Mouse (Mus musculus) liver, embryonic 13.5 days (tissue): ENCODE measurements around the gene Tbc1d4. TPM values are rescaled to one million over a fixed set of nuclear protein-coding genes. Genes with fewer than 3 reads are reported as not detected.

Experiments
- ATAC-seq: fragments of 200-750 bp; cut with Nextera tagmentation; 2 replicates; pipeline ENCODE4 v1.8.0; 2017; ENCODE audit warnings: low read depth, mild to moderate bottlenecking, moderate number of reproducible peaks, moderate library complexity
- DNase-seq: peaks from one replicate; pipeline ENCODE4 v3.0.0; 2022
- H3K27ac ChIP-seq: fragments of 300-500 bp; sonication (generic); 2 replicates; pipeline ENCODE4 v1.5.1; 2015; ENCODE audit warnings: moderate library complexity, mild to moderate bottlenecking, inconsistent platforms
- H3K27me3 ChIP-seq: fragments of 300-500 bp; sonication (generic); 2 replicates; pipeline ENCODE4 v1.6.1; 2015; ENCODE audit warnings: mild to moderate bottlenecking, inconsistent platforms
- H3K36me3 ChIP-seq: fragments of 300-500 bp; sonication (generic); 2 replicates; pipeline ENCODE4 v1.6.1; 2015; ENCODE audit warnings: mild to moderate bottlenecking, inconsistent platforms
- H3K4me1 ChIP-seq: fragments of 300-500 bp; sonication (generic); replicated peaks from 2 replicates; pipeline ENCODE4 v1.6.1; 2015; ENCODE audit warnings: inconsistent platforms
- H3K4me2 ChIP-seq: fragments of 300-500 bp; sonication (generic); 2 replicates; pipeline ENCODE4 v1.6.1; 2015; ENCODE audit warnings: inconsistent platforms, mild to moderate bottlenecking, moderate library complexity
- H3K4me3 ChIP-seq: fragments of 300-500 bp; sonication (generic); replicated peaks from 2 replicates; pipeline ENCODE4 v1.5.1; 2015; ENCODE audit warnings: mild to moderate bottlenecking, inconsistent platforms
- H3K9ac ChIP-seq: fragments of 300-500 bp; sonication (generic); 2 replicates; pipeline ENCODE4 v1.6.1; 2015; ENCODE audit warnings: mild to moderate bottlenecking, inconsistent platforms
- H3K9me3 ChIP-seq: fragments of 300-500 bp; sonication (generic); replicated peaks from 2 replicates; pipeline ENCODE4 v1.6.1; 2016; ENCODE audit warnings: inconsistent platforms
- WGBS: fragments of 180-500 bp; shearing (Covaris S2); methylation state at CpG from one replicate; pipeline ENCODE4 v1.1.7; 2015; ENCODE audit not compliant: insufficient replicate concordance; 5-methylcytosine and 5-hydroxymethylcytosine counted together
- polyA plus RNA-seq: library from polyadenylated mRNA; unstranded; fragments of >200 nt; fragmentation: Nextera tagmentation; extraction: Ambion mirVana; gene quantifications from 2 replicates; pipeline ENCODE4 v1.2.1, GENCODE M21; 2015

Tbc1d4 gene
- polyA plus RNA-seq, 1 experiment from 2014 or later = 1.7 TPM

GRCm38 (mm10) chr14:101630548-101630947 is 21.6 kb upstream of the Tbc1d4 start:
- ATAC-seq = no peak

GRCm38 (mm10) chr14:101617680-101618079 is 8.7 kb upstream of the Tbc1d4 start:
- ATAC-seq (no peak), DNase-seq (no peak)
- Histone ChIP-seq H3K27ac (no peak overlapping the region), H3K36me3 (no peaks in the 10 kb centered on the region), H3K4me1 (no peaks in the 10 kb centered on the region), H3K4me3 (no peak overlapping the region), H3K9ac (no peak overlapping the region), H3K9me3 (no peaks in the 10 kb centered on the region), H3K27me3 (no peaks in the 10 kb centered on the region), H3K4me2 (no peak overlapping the region)
- 67% methylated on average over 5 of the region's 5 CpGs for WGBS

More at GRCm38 (mm10) chr14:101630548-101630947, 21.6 kb upstream of the Tbc1d4 start:
- Histone ChIP-seq H3K27ac (no peak overlapping the region), H3K9me3 (no peaks in the 10 kb centered on the region), H3K4me1 (no peaks in the 10 kb centered on the region), H3K9ac (no peak overlapping the region), H3K36me3 (peaks cover 28% of the 10 kb centered on the region), H3K4me3 (no peak overlapping the region), H3K27me3 (no peaks in the 10 kb centered on the region), H3K4me2 (no peak overlapping the region)
- no peak for DNase-seq
- 48% methylated on average over 2 of the region's 2 CpGs for WGBS

GRCm38 (mm10) chr14:101616178-101616577 is 7.2 kb upstream of the Tbc1d4 start:
- 33% methylated on average over 9 of the region's 9 CpGs for WGBS
- ATAC-seq (no peak), DNase-seq (no peak)
- H3K4me1 ChIP-seq = no peaks in the 10 kb centered on the region
- no peak overlapping the region for H3K27ac ChIP-seq
- H3K9me3 ChIP-seq = no peaks in the 10 kb centered on the region
- no peak overlapping the region for H3K4me3 ChIP-seq
- H3K36me3 ChIP-seq = no peaks in the 10 kb centered on the region
- no peak overlapping the region for H3K9ac ChIP-seq
- no peak overlapping the region for H3K4me2 ChIP-seq
- no peaks in the 10 kb centered on the region for H3K27me3 ChIP-seq

- DNase-seq (no peak), ATAC-seq (no peak)
- Histone ChIP-seq H3K27me3 (peaks cover 14% of the 10 kb centered on the region), H3K4me3 (no peak overlapping the region), H3K9ac (no peak overlapping the region), H3K9me3 (no peaks in the 10 kb centered on the region), H3K36me3 (no peaks in the 10 kb centered on the region), H3K27ac (no peak overlapping the region), H3K4me2 (no peak overlapping the region), H3K4me1 (peaks cover 4% of the 10 kb centered on the region; the same call in 1 of the 2 replicates)
- 62% methylated on average over 1 of the region's 1 CpGs for WGBS
Measured at GRCm38 (mm10) chr14:101613206-101613605, 4.2 kb upstream of the Tbc1d4 start.

- Histone ChIP-seq H3K27me3 (peaks cover 26% of the 10 kb centered on the region), H3K4me1 (peaks cover 6% of the 10 kb centered on the region; the same call in 1 of the 2 replicates), H3K9me3 (no peaks in the 10 kb centered on the region), H3K27ac (no peak overlapping the region), H3K9ac (no peak overlapping the region), H3K4me2 (no peak overlapping the region), H3K4me3 (no peak overlapping the region), H3K36me3 (no peaks in the 10 kb centered on the region)
- no peak for ATAC-seq
- WGBS = 67% methylated on average over 10 of the region's 10 CpGs
- no peak for DNase-seq
Measured at GRCm38 (mm10) chr14:101610701-101611100, 1.7 kb upstream of the Tbc1d4 start.

- no peak for DNase-seq
- 2% methylated on average over 62 of the region's 62 CpGs for WGBS
- Histone ChIP-seq H3K4me3 (peak overlapping the region; percentile 64), H3K27me3 (peaks cover 26% of the 10 kb centered on the region), H3K4me1 (peaks cover 6% of the 10 kb centered on the region; the same call in 1 of the 2 replicates), H3K27ac (no peak overlapping the region), H3K9ac (peak overlapping the region; percentile 66), H3K9me3 (no peaks in the 10 kb centered on the region), H3K36me3 (no peaks in the 10 kb centered on the region), H3K4me2 (peak overlapping the region; percentile 81)
- ATAC-seq = peak; percentile 22; the same call in 1 of the 2 replicates
Measured at GRCm38 (mm10) chr14:101607631-101608518, 1.1 kb downstream of the Tbc1d4 start.

- WGBS = 42% methylated on average over 2 of the region's 2 CpGs
- Histone ChIP-seq H3K27me3 (peaks cover 26% of the 10 kb centered on the region), H3K4me2 (no peak overlapping the region), H3K4me1 (peaks cover 6% of the 10 kb centered on the region; the same call in 1 of the 2 replicates), H3K4me3 (no peak overlapping the region), H3K27ac (no peak overlapping the region), H3K36me3 (no peaks in the 10 kb centered on the region), H3K9ac (no peak overlapping the region), H3K9me3 (no peaks in the 10 kb centered on the region)
- ATAC-seq (no peak), DNase-seq (no peak)
Measured at GRCm38 (mm10) chr14:101605843-101606242, 3.1 kb downstream of the Tbc1d4 start.

GRCm38 (mm10) chr14:101602851-101603250 is 6.1 kb downstream of the Tbc1d4 start:
- H3K4me3 ChIP-seq = no peak overlapping the region
- H3K9me3 ChIP-seq = no peaks in the 10 kb centered on the region
- ATAC-seq = no peak
- peaks cover 9% of the 10 kb centered on the region for H3K27me3 ChIP-seq
- no peaks in the 10 kb centered on the region for H3K4me1 ChIP-seq
- 58% methylated on average over 3 of the region's 3 CpGs for WGBS
- H3K9ac ChIP-seq = no peak overlapping the region
- no peak overlapping the region for H3K4me2 ChIP-seq
- DNase-seq = no peak
- no peak overlapping the region for H3K27ac ChIP-seq
- H3K36me3 ChIP-seq = no peaks in the 10 kb centered on the region

- Histone ChIP-seq H3K4me3 (no peak overlapping the region), H3K27me3 (no peaks in the 10 kb centered on the region), H3K4me1 (no peaks in the 10 kb centered on the region), H3K27ac (no peak overlapping the region), H3K4me2 (no peak overlapping the region), H3K9me3 (no peaks in the 10 kb centered on the region), H3K9ac (no peak overlapping the region), H3K36me3 (no peaks in the 10 kb centered on the region)
- no peak for ATAC-seq
- whole genome bisulfite sequencing = 77% methylated on average over 12 of the region's 14 CpGs
- DNase-seq = no peak
Measured at GRCm38 (mm10) chr14:101597096-101597715, 11.8 kb downstream of the Tbc1d4 start.

GRCm38 (mm10) chr14:101596691-101597090 is 12.3 kb downstream of the Tbc1d4 start:
- H3K9ac ChIP-seq = no peak overlapping the region
- ATAC-seq (no peak), DNase-seq (no peak)
- no peaks in the 10 kb centered on the region for H3K4me1 ChIP-seq
- WGBS = 82% methylated on average over 9 of the region's 9 CpGs
- no peak overlapping the region for H3K4me2 ChIP-seq
- no peaks in the 10 kb centered on the region for H3K27me3 ChIP-seq
- no peak overlapping the region for H3K4me3 ChIP-seq
- H3K9me3 ChIP-seq = no peaks in the 10 kb centered on the region
- H3K27ac ChIP-seq = no peak overlapping the region
- no peaks in the 10 kb centered on the region for H3K36me3 ChIP-seq

GRCm38 (mm10) chr14:101595301-101596080 is 13.5 kb downstream of the Tbc1d4 start:
- Histone ChIP-seq H3K4me2 (no peak overlapping the region), H3K27ac (no peak overlapping the region), H3K27me3 (no peaks in the 10 kb centered on the region), H3K4me1 (no peaks in the 10 kb centered on the region), H3K4me3 (no peak overlapping the region), H3K9ac (no peak overlapping the region), H3K36me3 (no peaks in the 10 kb centered on the region), H3K9me3 (no peaks in the 10 kb centered on the region)
- DNase-seq = no peak
- ATAC-seq = no peak
- WGBS = 73% methylated on average over 13 of the region's 13 CpGs
